Mouse (Mus musculus) midbrain, postnatal 0 days (tissue): ENCODE measurements around the gene Rundc3a. TPM values are rescaled to one million over a fixed set of nuclear protein-coding genes. Genes with fewer than 3 reads are reported as not detected.

Source experiments
- ATAC-seq: fragments of 200-750 bp; cut with Nextera tagmentation; 2 replicates; pipeline ENCODE4 v1.8.0; 2017; ENCODE audit warnings: moderate number of reproducible peaks, mild to moderate bottlenecking, moderate TSS enrichment, moderate library complexity; ENCODE audit not compliant: low FRiP score
- DNase-seq: peaks from one replicate; pipeline ENCODE4 v3.0.0-alpha.2; 2015; ENCODE audit warnings: low spot score
- H3K27ac ChIP-seq: fragments of 300-500 bp; sonication (generic); 2 replicates; pipeline ENCODE4 v1.5.1; 2014; ENCODE audit warnings: low read depth, mild to moderate bottlenecking, low read length, mixed read lengths
- H3K27me3 ChIP-seq: fragments of 300-500 bp; sonication (generic); 2 replicates; pipeline ENCODE4 v1.6.1; 2014; ENCODE audit warnings: low read length, control low read depth, mixed read lengths; ENCODE audit not compliant: insufficient read depth
- H3K36me3 ChIP-seq: fragments of 300-500 bp; sonication (generic); 2 replicates; pipeline ENCODE4 v1.6.1; 2014; ENCODE audit warnings: low read length, control low read depth, mixed read lengths; ENCODE audit not compliant: insufficient read depth
- H3K4me1 ChIP-seq: fragments of 300-500 bp; sonication (generic); 2 replicates; pipeline ENCODE4 v1.6.1; 2014; ENCODE audit warnings: mild to moderate bottlenecking, control low read depth, antibody characterized with exemption, low read length, mixed read lengths; ENCODE audit not compliant: insufficient read depth
- H3K4me2 ChIP-seq: fragments of 300-500 bp; sonication (generic); 2 replicates; pipeline ENCODE4 v1.6.1; 2014; ENCODE audit warnings: low read depth, mild to moderate bottlenecking, low read length, mixed read lengths; ENCODE audit not compliant: poor library complexity, severe bottlenecking
- H3K4me3 ChIP-seq: fragments of 300-500 bp; sonication (generic); 2 replicates; pipeline ENCODE4 v1.5.1; 2014; ENCODE audit warnings: low read depth, mild to moderate bottlenecking, low read length, moderate library complexity
- H3K9ac ChIP-seq: fragments of 300-500 bp; sonication (generic); replicated peaks from 2 replicates; pipeline ENCODE4 v1.6.1; 2014; ENCODE audit warnings: mild to moderate bottlenecking, low read length, moderate library complexity, mixed read lengths; ENCODE audit not compliant: poor library complexity, severe bottlenecking
- H3K9me3 ChIP-seq: fragments of 300-500 bp; sonication (generic); 2 replicates; pipeline ENCODE4 v1.6.1; 2016; ENCODE audit warnings: low read length, control low read depth
- CTCF ChIP-seq: IDR thresholded peaks from 2 replicates; pipeline ENCODE4 v1.5.1; 2016; ENCODE audit warnings: antibody characterized with exemption, mild to moderate bottlenecking
- WGBS: fragments of 180-500 bp; shearing (Covaris S2); extraction: QIAGEN DNeasy Blood & Tissue Kit; methylation state at CpG from one replicate; pipeline ENCODE4 v1.1.7; 2014; 5-methylcytosine and 5-hydroxymethylcytosine counted together
- polyA plus RNA-seq: library from polyadenylated mRNA; unstranded; fragments of >200 nt; fragmentation: Nextera tagmentation; extraction: Ambion mirVana; gene quantifications from 2 replicates; pipeline ENCODE4 v1.2.1, GENCODE M21; 2015
- total RNA-seq: library from RNA; depleted of rRNA; stranded (reverse); fragments of >200 nt; gene quantifications from 2 replicates; pipeline ENCODE4 v1.2.3, GENCODE M21; 2014; rRNA removed

The Rundc3a gene
- total RNA-seq (379 and 397 TPM in 2 replicates), polyA plus RNA-seq (127 and 133 TPM in 2 replicates)

DNA sequence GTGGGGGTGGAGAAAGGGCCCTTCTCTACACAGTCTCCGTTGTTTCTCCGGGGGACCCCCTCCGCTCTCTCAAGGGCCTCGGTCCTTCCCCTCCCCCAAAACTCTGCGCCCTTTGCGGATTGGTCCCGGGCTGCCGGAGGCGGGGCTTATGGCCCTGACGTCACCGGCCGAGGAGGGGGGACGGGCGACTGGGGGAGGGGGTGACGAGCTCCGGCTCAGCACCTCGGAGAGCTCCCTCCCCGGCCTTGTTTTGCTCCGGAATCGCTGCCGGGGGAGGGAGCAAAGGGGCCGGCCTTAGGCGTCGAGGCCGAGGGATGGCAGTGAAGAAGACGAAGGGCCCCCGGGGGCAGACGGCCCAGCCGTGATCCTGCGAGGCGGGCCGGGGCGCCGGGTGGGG is at the start of gene Rundc3a:
Gene Rundc3a (plus strand): TSS at position 166 of the 397 bp plus-strand sequence.
- peak within 1 kb of the TSS; percentile 96 for H3K4me2 ChIP-seq
- H3K4me3 ChIP-seq = peak within 1 kb of the TSS; percentile 84
- DNase-seq = peak; percentile 96
- WGBS = 4% methylated on average over 30 of the region's 34 CpGs
- peak within 1 kb of the TSS; percentile 98 for H3K27ac ChIP-seq
- H3K4me1 ChIP-seq = peaks cover 23% of the 10 kb centered on the region
- no peaks in the 10 kb centered on the region for H3K9me3 ChIP-seq
- H3K9ac ChIP-seq = peak within 1 kb of the TSS; percentile 95
- peaks cover under 1% of the 10 kb centered on the region; the same call in 1 of the 2 replicates for H3K36me3 ChIP-seq
- H3K27me3 ChIP-seq = no peaks in the 10 kb centered on the region
- TF ChIP-seq CTCF = no peak
- peak; percentile 91 for ATAC-seq

DNA sequence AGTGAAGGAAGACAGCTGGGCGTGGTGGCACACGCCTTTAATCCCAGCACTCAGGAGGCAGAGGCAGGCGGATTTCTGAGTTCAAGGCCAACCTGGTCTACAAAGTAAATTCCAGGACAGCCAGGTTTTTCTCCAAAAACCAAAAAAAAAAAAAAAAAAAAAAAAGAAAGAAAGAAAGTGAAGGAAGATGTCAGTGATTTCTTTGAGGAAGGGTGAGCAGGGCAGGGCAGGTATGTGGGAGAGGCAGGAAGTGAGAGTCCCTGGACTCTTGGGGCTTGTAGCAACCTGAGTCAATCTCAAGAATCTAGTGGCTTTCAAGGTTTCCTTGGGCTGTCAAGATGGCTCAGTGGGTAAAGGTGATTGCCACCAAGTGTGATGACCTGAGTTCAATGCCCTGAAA is 48.7 kb upstream of the Rundc3a start:
- no peaks in the 10 kb centered on the region for H3K4me1 ChIP-seq
- H3K36me3 ChIP-seq = no peaks in the 10 kb centered on the region
- H3K9me3 ChIP-seq = no peaks in the 10 kb centered on the region
- ATAC-seq (no peak), DNase-seq (no peak)
- no peaks in the 10 kb centered on the region for H3K27me3 ChIP-seq
- H3K4me3 ChIP-seq = no peak overlapping the region
- no peak overlapping the region for H3K4me2 ChIP-seq
- no peak for TF ChIP-seq CTCF
- WGBS = 91% methylated on average over 3 of the region's 3 CpGs
- no peak overlapping the region for H3K9ac ChIP-seq
- H3K27ac ChIP-seq = no peak overlapping the region

DNA sequence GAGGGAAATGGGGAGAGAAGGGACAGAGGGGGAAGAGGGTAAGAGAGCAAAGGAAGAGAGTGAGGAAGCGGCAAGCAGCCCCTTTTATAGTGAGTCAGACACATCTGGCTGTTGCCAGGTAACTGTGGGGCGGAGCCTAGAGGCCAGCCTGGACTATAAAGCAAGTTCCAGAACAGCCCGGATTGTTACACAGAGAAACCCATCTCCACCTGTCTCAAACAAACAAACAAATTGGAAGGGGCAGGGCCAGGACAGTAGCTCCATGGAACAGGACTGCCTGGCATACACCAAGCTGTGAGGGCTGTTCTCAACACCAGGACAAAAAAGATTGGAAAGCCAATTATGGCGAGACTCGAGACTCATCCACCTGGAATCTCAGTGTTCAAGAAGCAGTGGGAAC is 46.3 kb upstream of the Rundc3a start:
- no peaks in the 10 kb centered on the region for H3K36me3 ChIP-seq
- 60% methylated on average over 5 of the region's 5 CpGs for WGBS
- H3K27me3 ChIP-seq = no peaks in the 10 kb centered on the region
- no peaks in the 10 kb centered on the region for H3K9me3 ChIP-seq
- DNase-seq (no peak), ATAC-seq (no peak)
- H3K9ac ChIP-seq = no peak overlapping the region
- no peak overlapping the region for H3K4me3 ChIP-seq
- TF ChIP-seq CTCF = no peak
- H3K4me2 ChIP-seq = no peak overlapping the region
- no peaks in the 10 kb centered on the region for H3K4me1 ChIP-seq
- H3K27ac ChIP-seq = no peak overlapping the region

DNA sequence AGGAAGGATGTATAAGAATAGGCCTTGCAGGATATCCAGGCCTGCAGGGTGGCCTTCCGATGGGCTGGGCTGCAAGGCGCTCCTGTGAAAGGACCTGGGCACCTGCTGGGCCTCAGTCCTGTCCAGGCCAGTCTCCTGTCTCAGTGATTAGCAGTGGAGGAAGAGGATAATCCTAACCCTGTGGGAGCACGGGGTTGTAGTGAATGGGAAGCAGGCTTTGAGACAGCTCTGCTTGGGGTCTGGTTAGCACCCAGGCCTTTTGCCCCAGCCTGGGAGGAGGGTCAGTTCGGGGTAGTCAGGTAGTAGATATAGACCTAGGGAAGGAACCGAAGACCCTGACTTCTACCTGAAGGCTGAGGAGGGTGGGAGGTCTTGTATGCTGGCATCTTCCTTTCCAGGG is 45.5 kb upstream of the Rundc3a start:
- ATAC-seq = no peak

DNA sequence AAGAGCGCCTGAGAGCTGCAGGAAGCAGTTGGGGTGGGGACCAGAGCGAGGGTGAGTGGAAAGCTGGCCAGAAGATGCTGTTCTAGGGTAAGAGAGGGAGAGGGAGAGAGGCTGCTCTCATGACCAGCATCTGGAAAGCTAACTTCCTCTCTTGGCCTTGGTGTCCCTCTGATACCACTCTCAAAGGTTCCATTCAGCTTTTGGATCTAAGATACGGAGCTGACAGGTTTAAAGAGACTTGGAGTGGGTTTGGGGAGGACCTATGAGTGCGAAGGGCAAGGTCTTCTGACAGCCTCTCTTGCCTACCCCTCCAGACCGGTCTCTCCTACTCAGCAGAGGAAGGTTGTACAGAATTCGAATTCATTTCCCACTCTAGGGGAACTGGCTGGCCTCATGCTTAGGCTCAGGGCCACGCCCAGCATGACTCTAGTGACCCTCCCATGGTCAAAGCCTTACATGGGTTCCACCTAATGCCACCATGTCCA is 45.1 kb upstream of the Rundc3a start:
- Histone ChIP-seq H3K9me3 (no peaks in the 10 kb centered on the region), H3K27me3 (no peaks in the 10 kb centered on the region), H3K36me3 (no peaks in the 10 kb centered on the region), H3K4me1 (no peaks in the 10 kb centered on the region), H3K4me3 (no peak overlapping the region), H3K27ac (no peak overlapping the region), H3K4me2 (no peak overlapping the region), H3K9ac (no peak overlapping the region)
- no peak for TF ChIP-seq CTCF
- WGBS = 92% methylated on average over 7 of the region's 7 CpGs
- no peak for ATAC-seq
- no peak for DNase-seq

More for the DNA sequence above, 45.5 kb upstream of the Rundc3a start:
- no peak overlapping the region for H3K9ac ChIP-seq
- no peak overlapping the region for H3K4me3 ChIP-seq
- DNase-seq = no peak
- no peak overlapping the region for H3K27ac ChIP-seq
- no peaks in the 10 kb centered on the region for H3K36me3 ChIP-seq
- H3K4me1 ChIP-seq = no peaks in the 10 kb centered on the region
- H3K4me2 ChIP-seq = no peak overlapping the region
- no peaks in the 10 kb centered on the region for H3K27me3 ChIP-seq
- TF ChIP-seq CTCF = no peak
- 63% methylated on average over 5 of the region's 5 CpGs for WGBS
- no peaks in the 10 kb centered on the region for H3K9me3 ChIP-seq

DNA sequence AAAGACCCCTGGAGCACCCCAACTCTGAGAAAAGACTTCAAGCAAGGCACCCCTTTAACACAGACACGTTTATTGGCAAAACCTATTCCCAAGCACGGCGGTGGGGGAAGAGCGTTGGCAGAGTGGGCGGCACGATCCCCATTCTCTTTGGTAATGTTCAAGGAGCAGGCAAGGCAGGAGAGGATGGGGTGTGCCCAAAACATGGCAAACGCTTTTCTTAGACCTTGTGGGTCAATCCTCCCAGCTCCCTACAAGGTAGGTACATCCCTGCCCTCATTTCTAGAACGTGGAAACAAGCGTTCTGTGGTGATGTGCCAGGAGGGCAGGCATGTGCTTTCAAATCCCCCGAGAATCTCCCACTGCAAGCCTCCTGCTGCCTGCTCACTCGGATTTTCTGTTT is 44.4 kb upstream of the Rundc3a start:
- no peak overlapping the region for H3K27ac ChIP-seq
- H3K9me3 ChIP-seq = no peaks in the 10 kb centered on the region
- DNase-seq (no peak), ATAC-seq (no peak)
- no peak overlapping the region for H3K9ac ChIP-seq
- no peak for TF ChIP-seq CTCF
- no peak overlapping the region for H3K4me2 ChIP-seq
- no peaks in the 10 kb centered on the region for H3K36me3 ChIP-seq
- H3K4me1 ChIP-seq = no peaks in the 10 kb centered on the region
- H3K27me3 ChIP-seq = no peaks in the 10 kb centered on the region
- WGBS = 78% methylated on average over 11 of the region's 11 CpGs
- H3K4me3 ChIP-seq = no peak overlapping the region
